Mouse (Mus musculus) lung, postnatal 10 days (tissue): ENCODE measurements around the gene Ddc.
A peak's percentile ranks its signal among the peaks of the same experiment; 100 is the strongest.

ENCODE experiments used
- DNase-seq: peaks from one replicate; pipeline ENCODE4 v3.0.0; 2021

Ddc gene

DNA sequence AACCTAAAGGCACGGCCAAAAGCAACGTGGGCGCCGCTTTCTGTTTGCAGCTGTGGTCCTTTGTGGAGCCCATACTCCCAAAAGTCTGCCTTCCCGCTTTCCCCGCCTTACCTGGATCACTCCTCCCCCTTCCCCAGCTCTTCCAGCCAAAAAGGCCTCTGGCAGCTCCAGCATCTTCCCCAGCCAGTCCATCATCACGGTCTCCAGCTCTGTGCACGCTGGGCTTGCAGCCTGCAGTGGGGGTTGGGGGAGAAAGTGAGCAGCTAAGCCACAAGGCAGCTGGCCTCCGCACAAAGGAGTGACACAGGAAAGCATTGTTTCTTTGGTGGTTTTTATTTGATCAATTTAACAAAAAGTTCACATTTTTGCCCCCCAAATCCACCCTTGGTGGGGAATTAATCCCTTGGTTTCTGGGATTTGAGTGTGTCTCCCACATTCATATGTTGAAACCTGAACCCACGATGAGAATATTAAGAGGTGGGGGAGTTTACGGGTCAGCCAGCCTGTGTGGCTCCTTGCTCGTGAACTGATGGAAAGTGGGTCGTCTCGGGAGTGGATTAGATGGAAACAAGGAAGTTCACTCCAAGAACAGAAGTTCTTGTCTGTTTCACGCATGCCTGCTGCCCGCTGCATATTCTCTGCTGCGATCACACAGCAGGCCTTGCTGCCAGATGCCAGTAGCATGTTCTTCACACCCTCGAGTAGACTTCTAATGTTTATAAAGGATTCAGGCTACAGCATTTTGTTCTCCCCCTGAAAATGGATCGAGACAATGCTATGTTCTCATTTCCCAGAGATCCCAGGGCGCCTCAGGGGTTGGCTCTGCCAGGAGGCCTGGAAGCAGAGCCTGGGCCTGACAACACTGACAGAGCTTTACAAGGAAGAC, 24.7 kb downstream of the Ddc start:
- DNase-seq: peak; percentile 79

DNA sequence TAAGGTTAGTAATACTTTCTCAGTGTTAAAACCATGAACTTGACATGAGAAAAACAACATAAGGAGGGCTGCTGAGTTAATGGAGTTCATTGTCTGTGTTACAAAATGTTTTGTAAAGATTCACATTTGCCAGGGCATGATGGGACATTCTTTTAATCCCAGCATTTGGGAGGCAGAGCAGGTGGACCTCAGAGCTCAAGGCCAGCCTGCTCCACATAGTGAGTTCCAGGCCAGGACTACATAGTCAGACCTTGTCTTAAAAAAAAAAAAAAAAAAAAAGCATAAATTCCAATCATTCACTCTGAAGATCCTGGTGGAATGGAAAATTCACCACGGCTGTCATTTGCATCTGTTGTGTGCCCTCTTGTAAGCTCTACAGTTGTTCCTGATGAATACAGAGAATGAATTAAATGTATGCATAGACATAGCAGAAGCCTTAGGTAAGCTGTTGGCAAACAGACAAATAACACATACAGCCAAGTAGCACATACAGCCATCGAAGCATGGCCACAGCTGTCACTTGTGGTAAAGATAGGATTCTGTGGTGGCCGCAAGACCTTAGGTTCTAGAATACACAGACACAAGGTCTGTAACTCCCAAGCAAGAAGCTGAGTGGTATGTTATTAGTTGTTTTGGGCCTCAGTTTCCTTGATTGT, 25.7 kb downstream of the Ddc start:
- no peak for DNase-seq

DNA sequence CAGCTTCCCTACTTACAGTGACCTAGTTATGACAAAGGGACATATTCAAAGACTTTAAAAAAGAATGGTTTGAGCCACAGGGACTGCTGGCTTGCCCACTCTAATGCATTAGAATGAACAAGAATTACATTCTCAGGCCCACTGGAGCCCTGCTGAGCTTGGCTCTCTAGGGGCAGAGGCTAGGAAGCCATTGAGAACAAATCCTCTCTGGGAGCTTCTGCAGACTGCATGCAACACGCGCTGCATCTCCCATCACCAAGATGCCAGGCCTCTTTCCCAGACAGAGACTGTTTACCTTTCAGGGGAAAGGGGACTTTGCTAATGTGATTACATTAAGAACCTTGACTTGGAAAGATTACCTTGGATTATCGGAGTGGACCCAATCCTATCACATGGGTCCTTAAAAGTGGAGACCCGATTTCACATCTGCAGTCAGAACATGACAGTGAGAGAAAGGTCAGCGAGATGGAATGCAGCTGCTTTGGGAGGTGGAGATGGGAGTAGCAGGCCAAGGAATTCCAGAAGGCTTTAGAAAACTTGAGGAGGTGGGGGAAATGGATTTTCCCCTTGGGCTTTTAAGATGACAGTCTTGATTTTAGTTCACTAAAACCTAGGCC, 26.6 kb downstream of the Ddc start:
- peak; percentile 30 for DNase-seq

DNA sequence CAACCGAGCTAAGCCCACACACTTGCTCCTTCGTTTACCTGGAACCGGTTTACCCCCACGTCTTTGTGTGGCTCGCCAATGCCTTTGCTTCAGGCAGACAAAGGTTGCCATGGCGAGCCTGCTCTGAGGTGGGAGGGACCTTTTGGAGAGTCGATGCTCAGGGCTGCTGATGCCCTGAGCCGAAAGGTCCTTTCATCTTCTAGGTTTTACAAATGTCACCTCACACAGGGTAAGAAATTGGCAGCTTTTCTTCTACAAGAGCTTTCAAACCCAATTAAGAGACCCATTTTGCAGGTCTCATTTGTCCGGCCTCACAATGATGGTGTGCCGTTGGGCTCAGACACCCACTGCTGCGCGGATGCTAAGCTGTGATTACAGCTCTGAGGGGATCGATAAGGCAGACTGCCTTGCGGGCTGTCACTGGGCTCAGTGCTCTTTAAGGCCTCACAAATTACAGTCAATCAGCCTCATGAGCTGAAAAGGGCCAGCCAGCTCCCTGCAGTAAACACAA, 29.9 kb downstream of the Ddc start:
- DNase-seq: no peak

DNA sequence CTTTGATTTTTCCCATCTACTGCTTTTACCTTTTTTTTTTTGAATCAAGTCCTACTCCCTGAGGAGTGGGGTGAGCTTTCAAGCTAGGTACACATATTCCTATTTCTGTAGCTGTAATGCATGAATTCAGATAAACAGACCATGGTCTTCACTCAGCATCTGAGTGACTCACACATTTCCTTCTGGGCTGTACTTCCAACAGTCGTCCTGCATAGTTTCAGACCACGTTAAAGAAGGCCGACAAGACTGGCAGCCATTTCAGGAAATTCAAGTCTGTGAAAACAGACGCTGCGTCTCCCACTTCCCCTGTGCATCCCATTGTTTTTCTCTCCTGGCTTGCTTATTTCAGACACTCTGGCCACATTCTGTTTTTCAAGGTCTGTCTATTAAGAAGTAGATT, 31.2 kb downstream of the Ddc start:
- DNase-seq: no peak

DNA sequence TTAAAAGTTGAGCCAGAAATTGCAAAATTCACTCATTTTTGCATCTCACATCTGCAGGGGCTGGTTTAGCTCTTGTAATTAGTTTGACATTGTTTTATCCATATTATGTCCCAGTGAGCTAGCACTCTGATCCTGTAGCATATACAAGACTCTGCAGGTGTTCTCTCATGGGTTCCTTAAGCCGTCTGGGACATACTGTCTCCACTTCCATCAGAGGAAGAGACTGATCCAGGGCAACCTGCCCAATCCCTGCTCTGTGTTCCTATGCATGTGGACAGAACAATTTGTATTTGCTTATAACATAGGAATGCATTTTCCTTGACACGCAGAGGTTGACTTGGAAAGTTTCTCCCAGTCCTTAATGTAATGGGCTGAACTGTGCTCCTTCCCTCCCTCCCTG, 32.8 kb downstream of the Ddc start:
- DNase-seq: no peak

DNA sequence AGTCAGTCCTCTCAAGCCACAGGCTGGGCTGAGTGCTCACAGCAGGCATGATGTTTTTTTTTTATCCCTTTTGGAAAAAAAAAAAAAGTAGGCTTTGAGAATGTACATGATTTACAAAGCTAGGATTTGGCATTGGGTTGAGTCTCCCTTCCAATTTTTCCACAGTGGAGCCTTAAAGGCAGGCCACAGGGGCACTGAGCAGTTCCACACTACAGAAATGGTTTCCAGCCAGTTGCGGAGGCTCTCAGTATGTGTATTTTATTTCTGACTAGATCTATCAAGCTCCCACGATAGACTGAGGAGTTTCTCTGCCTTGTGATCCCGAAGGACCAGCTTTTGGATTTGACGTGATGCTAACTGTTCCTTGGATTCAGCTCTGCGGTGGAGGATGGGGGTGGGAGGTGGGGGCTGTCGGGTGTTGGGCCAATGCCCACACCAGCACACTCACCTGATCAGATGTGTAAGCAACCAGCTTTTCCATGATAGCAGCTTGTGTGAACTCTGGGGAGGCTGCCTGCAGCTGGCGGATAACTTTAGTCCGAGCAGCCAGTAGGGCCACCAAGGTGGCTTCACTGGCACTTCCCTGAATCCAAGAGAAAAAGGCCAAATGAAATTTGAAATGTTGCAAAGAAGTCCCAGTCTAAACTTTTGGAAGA, 33.4 kb downstream of the Ddc start:
- no peak for DNase-seq

DNA sequence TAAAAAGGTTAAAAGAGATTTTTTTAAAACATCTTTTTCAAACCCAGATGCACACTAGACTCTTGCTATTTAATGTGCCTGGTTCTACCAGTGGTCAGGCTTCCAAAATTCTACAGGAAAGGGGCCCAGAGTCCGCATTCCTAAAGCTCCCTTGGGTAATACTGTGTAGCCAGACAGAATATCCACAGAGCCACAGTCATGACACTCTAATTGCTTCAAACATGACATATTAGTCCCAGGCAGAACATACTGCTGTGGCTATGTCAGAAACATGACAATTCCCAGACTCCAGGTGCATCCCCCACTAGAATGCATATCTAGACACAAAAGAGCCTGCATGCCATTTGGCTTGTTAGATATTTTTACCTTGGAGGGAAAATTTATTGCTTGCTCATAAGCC, 35.4 kb downstream of the Ddc start:
- no peak for DNase-seq

DNA sequence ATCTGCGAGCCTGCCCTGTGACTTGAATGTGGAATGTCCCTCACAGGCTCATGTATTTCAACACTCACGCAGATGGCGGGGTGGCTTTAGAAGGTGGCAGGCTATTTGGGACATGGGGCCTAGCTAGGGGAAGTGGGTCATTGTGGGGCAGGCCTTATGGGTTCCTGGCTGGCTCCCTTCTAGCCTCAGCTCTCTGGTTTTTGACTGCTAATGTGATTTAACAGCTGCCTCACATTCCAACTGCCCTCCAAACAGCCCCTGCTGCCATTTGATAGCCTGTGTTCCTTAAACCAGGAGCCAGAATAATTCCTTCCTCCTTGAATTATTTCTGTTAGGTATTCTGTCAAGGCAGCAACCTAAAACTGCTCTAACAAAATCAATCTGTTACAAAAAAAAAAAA, 41.0 kb downstream of the Ddc start:
- DNase-seq: no peak

DNA sequence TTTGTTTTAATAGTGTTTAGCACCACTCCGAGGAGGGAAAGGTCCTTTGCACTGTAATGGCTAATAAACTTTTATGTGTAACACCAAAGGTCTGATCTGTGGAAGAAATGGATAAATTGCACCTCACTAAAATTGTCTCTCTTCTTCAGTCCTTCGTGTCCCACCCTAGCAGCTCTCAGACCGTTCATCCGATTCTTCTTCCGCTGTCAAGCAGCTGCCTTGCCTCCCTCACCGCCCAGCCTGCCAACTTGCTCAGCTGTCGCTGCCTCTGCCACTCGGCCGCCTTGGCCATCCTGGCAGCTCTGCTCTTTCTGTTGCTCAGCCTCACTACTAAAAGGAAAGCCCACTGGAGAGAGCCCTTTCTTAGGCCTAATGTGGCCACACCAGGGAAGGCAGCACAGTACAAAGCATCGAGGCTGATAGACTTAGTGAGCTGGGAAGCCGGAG, 42.2 kb downstream of the Ddc start:
- peak; percentile 41 for DNase-seq

DNA sequence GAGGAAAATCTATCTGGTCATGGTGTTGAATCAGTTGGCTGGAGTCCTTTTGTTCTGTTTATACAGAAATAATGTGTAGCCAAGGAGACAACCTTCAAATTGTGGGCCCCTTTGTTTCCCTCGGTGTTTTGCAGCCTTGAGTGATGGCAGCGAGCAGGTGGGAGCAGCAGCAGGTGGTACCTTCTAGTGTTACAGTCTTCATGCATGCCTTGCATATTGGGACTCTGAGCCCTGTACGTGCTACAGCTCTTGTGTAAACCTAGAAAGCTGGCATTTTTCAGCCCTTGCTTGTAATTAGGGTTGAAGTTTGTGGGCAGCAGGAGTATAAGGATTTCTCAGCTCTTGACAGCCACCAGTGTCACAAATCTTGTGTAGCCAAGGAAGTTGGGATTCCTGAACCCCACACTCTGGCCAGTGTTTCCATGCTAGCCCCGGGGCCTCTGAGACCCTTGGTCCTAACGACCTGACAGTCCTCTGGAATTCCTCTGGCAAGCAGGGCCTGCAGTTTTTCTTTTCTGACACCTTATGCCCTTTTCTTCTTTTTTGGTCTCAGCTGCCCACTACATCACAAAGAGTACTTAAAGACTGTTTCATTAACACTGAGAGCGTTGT, 42.8 kb downstream of the Ddc start:
- no peak for DNase-seq

DNA sequence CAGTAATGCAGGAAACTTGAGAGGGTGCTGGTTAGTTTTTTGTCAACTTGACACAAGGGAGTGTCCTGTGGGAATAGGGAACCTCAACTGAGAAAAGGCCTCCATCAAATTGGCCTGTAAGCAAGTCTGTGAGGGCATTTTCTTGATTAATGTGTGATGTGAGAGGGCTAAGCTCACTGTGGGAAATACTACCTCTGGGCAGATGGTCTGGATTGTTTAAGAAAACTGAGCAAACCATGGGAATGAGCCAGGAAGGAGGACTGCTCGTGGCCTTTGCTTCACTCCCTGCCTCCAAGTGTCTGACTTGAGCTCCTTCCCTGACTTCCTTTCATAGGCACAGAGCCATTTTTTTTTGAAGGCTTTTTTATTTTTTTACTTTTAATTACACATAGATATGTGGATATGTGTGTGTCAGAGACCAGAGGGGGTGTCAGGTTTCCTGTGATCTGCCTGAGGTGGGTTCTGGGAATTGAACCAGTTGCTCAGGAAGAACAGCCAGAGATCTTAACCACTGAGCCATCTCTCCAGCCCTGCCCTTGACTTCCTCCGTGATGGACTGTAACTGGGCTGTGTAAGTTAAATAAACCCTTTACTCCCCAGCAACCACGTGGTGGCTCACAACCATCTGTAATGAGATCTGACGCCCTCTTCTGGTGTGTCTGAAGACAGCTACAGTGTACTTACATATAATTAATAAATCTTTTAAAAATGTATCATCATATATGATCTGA, 44.0 kb downstream of the Ddc start:
- DNase-seq: no peak

DNA sequence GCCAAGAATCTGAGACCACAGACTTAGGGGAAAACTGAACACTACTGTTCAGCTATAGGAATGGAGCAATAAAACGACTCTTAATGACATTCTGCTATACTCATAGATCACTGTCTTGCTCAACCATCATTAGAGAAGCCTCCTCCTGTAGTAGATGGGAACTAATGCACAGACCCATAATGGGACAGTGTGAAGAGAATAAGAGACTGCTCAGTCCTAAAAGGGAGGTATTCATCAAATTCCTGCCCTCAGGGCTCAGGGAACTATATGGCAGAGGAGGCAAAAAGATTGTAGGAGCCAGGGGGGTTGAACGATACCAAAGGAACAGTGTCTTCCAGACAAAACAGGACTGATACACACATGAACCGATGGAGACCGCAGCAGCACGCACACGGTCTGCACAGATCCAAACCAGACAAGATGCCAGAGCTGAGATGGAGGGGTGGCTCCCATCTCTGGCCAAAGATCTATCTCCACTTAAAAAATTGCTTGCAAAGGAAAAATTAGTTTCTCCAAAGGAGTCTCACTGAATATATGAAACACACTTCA, 45.9 kb downstream of the Ddc start:
- no peak for DNase-seq

DNA sequence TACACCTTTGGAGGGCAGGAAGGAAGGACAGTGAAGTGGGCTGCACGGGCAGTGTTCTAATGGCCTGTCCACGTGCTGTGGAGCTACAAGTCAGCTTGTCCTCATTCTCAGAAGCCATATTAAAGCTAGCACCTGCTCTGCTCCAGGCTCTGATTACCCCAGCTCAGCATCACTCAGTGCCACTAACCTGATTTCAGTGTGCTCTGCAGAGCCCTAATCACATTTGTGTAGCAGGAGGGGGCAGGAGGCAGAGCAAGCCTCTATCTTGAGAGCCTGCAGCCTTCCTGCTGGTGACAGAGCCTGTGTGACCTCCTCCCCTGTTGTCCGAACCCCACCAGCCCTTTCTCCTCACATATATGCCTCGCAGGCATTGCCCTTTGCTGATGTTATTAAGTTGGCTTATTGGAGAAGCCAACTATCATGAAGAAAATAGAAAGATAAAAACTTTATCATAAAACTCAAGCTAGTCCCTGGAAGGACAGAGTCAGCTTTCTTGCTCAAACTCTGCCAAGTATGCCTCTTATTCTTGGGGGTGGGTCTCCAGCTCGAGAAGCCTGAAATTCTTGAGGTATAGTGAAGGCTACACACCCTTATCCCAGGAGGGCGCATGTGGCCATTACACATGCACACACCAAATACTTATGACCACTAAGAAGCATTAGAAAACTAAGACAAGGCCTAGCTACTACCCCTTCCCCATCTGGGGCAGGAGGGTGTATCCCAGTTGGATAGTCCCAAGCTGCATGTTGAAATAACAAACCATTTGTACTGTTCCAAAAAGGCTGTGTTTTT, 47.3 kb downstream of the Ddc start:
- no peak for DNase-seq

DNA sequence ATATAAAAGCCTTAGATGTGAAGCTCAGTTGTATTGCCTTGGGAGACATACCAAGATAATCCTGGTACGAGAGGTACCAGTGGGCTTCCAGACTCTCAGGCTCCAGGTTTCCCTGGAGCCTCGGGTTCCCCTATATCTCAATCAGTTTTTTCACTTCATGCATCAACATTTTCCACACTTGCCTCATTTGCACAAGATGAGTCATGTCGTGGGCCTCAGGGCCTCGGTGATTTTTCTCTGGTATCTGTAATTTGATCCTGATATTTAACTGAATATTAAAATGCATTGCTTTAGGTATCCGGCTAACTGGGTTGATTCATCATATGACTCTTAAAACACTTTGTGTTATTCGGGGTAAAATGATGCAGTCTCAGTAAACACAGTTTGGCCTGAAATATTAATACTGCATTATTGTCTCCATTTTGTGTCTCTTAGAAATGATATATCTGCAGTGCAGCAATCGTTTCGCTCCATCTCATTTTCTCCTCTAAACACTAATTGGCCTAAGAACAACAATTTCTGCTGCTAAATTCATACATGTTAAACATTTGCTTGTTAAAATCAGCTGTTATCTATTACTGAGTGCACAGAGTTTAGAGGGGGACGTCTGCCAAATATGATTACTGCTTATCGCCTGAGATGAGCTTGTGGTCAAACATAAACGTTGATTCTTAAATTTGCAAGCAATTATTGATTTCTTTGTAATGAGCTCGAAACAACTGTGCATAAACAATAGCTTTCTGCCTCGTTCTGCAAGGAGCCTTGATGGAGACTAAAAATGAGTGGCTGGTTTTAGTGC, 48.2 kb downstream of the Ddc start:
- DNase-seq: no peak

DNA sequence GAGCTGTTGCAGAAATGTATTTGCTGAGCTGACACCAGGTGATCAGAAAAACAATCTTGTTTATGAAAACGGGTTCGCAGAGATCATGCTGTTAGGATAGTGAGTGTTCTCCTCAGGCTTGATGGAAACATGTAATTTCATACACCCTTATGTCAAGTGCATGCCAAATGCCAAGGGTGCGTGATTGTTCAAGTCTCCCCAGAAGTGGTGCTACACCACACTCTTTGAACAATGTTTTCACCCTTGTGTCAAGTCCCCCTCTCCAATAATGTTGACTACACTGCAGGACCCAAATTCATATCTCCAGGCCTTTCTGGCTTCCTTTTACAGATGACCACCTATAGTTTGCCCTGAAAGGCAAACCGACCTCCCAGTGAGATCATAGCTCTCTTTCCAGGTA, 49.5 kb downstream of the Ddc start:
- peak; percentile 32 for DNase-seq

DNA sequence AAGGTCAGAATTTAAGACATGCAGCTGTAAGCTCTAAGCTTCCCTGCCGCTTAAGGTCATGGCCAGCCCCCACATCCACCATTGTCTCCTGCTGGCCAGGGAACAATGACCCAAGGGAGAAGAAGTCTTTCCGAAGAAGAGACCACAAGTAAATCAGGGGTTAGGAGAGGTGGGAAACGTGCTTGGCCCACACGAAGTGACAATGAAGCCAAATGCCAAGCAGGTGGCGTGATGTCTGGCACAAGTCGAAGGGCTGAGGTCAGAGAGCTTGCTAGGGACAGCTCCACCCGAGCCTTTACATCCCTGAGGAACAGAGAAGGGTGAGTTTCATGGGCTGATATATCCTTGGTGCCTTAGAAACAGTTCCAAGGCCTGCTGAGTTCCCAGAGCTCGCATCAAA, 52.9 kb downstream of the Ddc start:
- no peak for DNase-seq

DNA sequence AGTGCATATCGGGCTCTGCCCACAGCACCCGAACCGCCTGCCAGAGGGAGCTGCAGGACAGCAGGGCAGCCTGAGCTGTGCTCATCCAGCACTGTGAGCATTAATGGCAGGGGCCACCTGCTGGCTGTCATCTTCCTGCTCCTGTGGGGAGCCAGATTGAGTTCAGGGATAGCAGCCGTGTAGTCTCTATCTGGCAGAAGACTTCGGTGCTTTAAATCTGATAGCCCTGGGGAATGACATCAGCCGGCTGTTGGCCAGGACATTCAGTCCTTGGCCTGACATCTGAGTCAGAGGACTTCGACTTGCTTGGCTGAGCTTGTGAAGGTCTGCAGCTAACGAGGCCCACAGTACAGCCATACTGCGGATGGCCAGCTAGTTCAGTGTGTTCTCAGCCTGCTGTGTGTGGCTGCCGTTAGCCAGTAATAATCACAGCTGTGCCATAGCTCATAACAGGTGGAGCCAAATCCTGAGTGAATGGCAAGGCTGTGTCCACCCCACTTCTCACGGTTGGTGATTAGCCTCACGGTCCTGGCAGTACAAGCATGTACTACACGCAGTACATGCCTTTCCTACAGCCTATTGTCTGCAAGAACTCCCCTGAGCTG, 53.5 kb downstream of the Ddc start:
- peak; percentile 87 for DNase-seq

DNA sequence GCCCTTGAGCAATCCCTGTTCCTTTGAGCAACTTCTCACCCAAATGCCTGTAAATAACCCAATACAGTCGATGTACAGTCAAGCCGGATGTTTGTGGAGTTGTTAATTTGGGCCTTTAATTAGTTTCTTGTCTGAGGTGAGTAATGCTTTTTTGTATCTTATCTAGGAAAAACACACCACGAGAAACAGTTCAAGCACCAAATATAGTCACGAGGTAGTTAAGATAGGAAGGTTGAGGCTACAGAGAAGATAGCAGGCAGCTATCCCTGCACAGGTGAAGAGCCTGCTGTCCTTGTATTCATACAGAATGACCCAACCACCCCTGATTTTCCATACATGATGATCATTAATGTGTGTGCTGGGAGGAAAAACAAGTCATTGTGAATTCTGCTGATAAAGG, 56.4 kb downstream of the Ddc start:
- no peak for DNase-seq

DNA sequence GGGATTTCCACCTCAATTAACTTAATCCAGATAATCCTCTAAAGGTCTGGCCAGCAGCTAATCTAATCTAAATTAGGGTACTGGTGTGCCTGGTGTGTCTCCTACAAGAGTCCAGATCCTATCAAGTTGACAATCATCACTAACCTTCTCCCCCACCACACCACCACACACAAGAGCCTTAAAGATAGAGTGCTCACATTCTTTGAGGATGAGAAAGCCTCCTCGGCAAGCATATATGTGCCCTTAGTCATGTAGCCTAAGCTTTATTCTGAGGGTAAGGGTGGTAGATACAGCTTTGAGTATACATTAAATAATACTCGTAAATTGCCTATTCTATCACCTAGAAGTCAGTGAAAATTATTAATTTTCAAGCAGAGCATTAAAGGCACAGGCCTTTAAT, 57.2 kb downstream of the Ddc start:
- no peak for DNase-seq
